Mouse (Mus musculus) CH12.LX (cell line): ENCODE data around the gene Plekha6.

Experiments used
- CHD2 ChIP-seq: IDR thresholded peaks from 2 replicates; pipeline ENCODE4 v1.6.1; 2011; ENCODE audit warnings: low read length, improper control_type of control experiment
- CTCF ChIP-seq, 2 experiments: IDR thresholded peaks in 1 of 2; conservative IDR thresholded peaks in 1 of 2; 2 replicates each; pipeline ENCODE4 v1.5.1; 2011 to 2012; ENCODE audit warnings: low read depth in 2 of 2, low read length in 2 of 2, improper control_type of control experiment in 1 of 2, inconsistent platforms in 1 of 2, mild to moderate bottlenecking in 1 of 2, moderate library complexity in 1 of 2
- MXI1 ChIP-seq: IDR thresholded peaks from 2 replicates; pipeline ENCODE4 v1.6.1; 2011; ENCODE audit warnings: mild to moderate bottlenecking, low read depth, low read length, improper control_type of control experiment
- POLR2A ChIP-seq: IDR thresholded peaks from 2 replicates; pipeline ENCODE4 v1.6.1; 2011; ENCODE audit warnings: low read depth, mild to moderate bottlenecking, improper control_type of control experiment, low read length
- ZNF384 ChIP-seq: IDR thresholded peaks from 2 replicates; pipeline ENCODE4 v1.6.1; 2012; ENCODE audit warnings: low read depth, low read length, improper control_type of control experiment, inconsistent platforms

GRCm38 (mm10) chr1:133127328-133127727, 36.7 kb upstream of the Plekha6 start:
- TF ChIP-seq MXI1 (no peak), CHD2 (no peak), ZNF384 (no peak), CTCF (conservative IDR thresholded peaks at IDR 0.05 in 1 of 2, IDR thresholded peaks at IDR 0.05 in 1 of 2; ENCODE audit: low read depth in 2 of 2, low read length in 2 of 2) (no peak), POLR2A (no peak)
